Mouse (Mus musculus) lung, adult 2 months (tissue): ENCODE data around the gene Fbxl20.

ENCODE experiments used
- CTCF ChIP-seq: fragments of 200-500 bp; IDR thresholded peaks from 2 replicates; pipeline ENCODE4 v1.5.1; 2011; ENCODE audit warnings: mild to moderate bottlenecking, low read length, control low read depth; ENCODE audit not compliant: insufficient read depth
- POLR2A ChIP-seq: fragments of 200-500 bp; IDR thresholded peaks from 2 replicates; pipeline ENCODE4 v1.6.1; 2011; ENCODE audit warnings: low read depth, mild to moderate bottlenecking, control low read depth, low read length, borderline replicate concordance; ENCODE audit errors: extremely low read depth

- no peak for TF ChIP-seq POLR2A
- no peak for TF ChIP-seq CTCF
Measured at GRCm38 (mm10) chr11:98035977-98036377, 114.2 kb downstream of the Fbxl20 start.
